Mouse (Mus musculus): Measurements from ENCODE around the gene Xpo6. TPM values are rescaled to one million over a fixed set of nuclear protein-coding genes. Genes with fewer than 3 reads are reported as not detected.

Xpo6 gene
- polyA plus RNA-seq, 1 experiment = 235 TPM

GRCm38 (mm10) chr7:126222753-126223152 lies 22.5 kb upstream of the Xpo6 start:
- Histone ChIP-seq H3K4me1 (ENCODE audit: control insufficient read depth, insufficient read depth, insufficient read length) (no peaks in the 10 kb centered on the region), H3K27ac (ENCODE audit: insufficient read depth, low read length) (no peak overlapping the region), H3K4me3 (ENCODE audit: extremely low read depth, insufficient read depth, insufficient read length) (no peak overlapping the region), H3K36me3 (ENCODE audit: control insufficient read depth, insufficient read depth, low read length) (no peaks in the 10 kb centered on the region), H3K27me3 (ENCODE audit: control insufficient read depth, insufficient read depth, low read length) (no peaks in the 10 kb centered on the region)
- no peak for TF ChIP-seq POLR2A (IDR thresholded peaks at IDR 0.05; ENCODE audit: low read depth, low read length)
- TF ChIP-seq CTCF (IDR thresholded peaks at IDR 0.05; ENCODE audit: extremely low read depth, insufficient read depth, insufficient read length, insufficient replicate concordance) = no peak
- 73% methylated on average over 3 of the region's 3 CpGs for WGBS
- DNase-seq (ENCODE audit: low read depth in 1 of 2, low spot score in 2 of 2) = no peak

DNA sequence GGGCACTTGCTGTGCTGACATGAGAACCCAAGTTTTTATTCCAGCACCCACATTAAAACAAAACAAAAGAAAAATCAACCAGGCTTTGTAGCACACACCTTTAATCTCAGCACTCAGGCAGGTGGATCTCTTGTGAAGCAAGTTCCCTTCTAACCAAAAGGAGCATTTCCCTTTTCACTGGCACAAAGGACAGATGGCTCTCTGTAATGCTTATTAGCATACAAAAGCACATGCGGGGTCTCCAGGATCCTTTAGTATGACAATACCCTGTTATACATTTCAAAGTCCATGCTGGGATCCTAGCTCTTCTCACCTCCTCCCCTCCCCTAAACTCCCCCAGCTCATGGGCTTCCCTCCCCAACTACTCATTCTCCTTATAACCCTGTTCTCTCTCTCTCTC lies 20.3 kb upstream of the Xpo6 start:
- WGBS = 88% methylated on average over 1 of the region's 1 CpGs
- H3K27ac ChIP-seq (ENCODE audit: insufficient read depth, low read length) = no peak overlapping the region
- no peaks in the 10 kb centered on the region for H3K27me3 ChIP-seq (ENCODE audit: control insufficient read depth, insufficient read depth, low read length)
- no peaks in the 10 kb centered on the region for H3K4me1 ChIP-seq (ENCODE audit: control insufficient read depth, insufficient read depth, insufficient read length)
- H3K4me3 ChIP-seq (ENCODE audit: extremely low read depth, insufficient read depth, insufficient read length) = no peak overlapping the region
- TF ChIP-seq POLR2A (IDR thresholded peaks at IDR 0.05; ENCODE audit: low read depth, low read length) = no peak
- TF ChIP-seq CTCF (IDR thresholded peaks at IDR 0.05; ENCODE audit: extremely low read depth, insufficient read depth, insufficient read length, insufficient replicate concordance) = no peak
- no peaks in the 10 kb centered on the region for H3K36me3 ChIP-seq (ENCODE audit: control insufficient read depth, insufficient read depth, low read length)
- no peak for DNase-seq (ENCODE audit: low read depth in 1 of 2, low spot score in 2 of 2)

GRCm38 (mm10) chr7:126218311-126218710 lies 18.0 kb upstream of the Xpo6 start:
- no peak for DNase-seq (ENCODE audit: low read depth in 1 of 2, low spot score in 2 of 2)
- Histone ChIP-seq H3K4me1 (ENCODE audit: control insufficient read depth, insufficient read depth, insufficient read length) (no peaks in the 10 kb centered on the region), H3K4me3 (ENCODE audit: extremely low read depth, insufficient read depth, insufficient read length) (no peak overlapping the region), H3K27me3 (ENCODE audit: control insufficient read depth, insufficient read depth, low read length) (no peaks in the 10 kb centered on the region), H3K27ac (ENCODE audit: insufficient read depth, low read length) (no peak overlapping the region), H3K36me3 (ENCODE audit: control insufficient read depth, insufficient read depth, low read length) (no peaks in the 10 kb centered on the region)
- WGBS = 83% methylated on average over 1 of the region's 1 CpGs
- TF ChIP-seq POLR2A (IDR thresholded peaks at IDR 0.05; ENCODE audit: low read depth, low read length) = no peak
- TF ChIP-seq CTCF (IDR thresholded peaks at IDR 0.05; ENCODE audit: extremely low read depth, insufficient read depth, insufficient read length, insufficient replicate concordance) = no peak

- H3K4me1 ChIP-seq (ENCODE audit: control insufficient read depth, insufficient read depth, insufficient read length) = no peaks in the 10 kb centered on the region
- no peaks in the 10 kb centered on the region for H3K27me3 ChIP-seq (ENCODE audit: control insufficient read depth, insufficient read depth, low read length)
- no peak overlapping the region for H3K27ac ChIP-seq (ENCODE audit: insufficient read depth, low read length)
- DNase-seq (ENCODE audit: low read depth in 1 of 2, low spot score in 2 of 2) = no peak
- TF ChIP-seq POLR2A (IDR thresholded peaks at IDR 0.05; ENCODE audit: low read depth, low read length) (no peak), CTCF (IDR thresholded peaks at IDR 0.05; ENCODE audit: extremely low read depth, insufficient read depth, insufficient read length, insufficient replicate concordance) (no peak)
- 54% methylated on average over 1 of the region's 1 CpGs for WGBS
- H3K4me3 ChIP-seq (ENCODE audit: extremely low read depth, insufficient read depth, insufficient read length) = no peak overlapping the region
- no peaks in the 10 kb centered on the region for H3K36me3 ChIP-seq (ENCODE audit: control insufficient read depth, insufficient read depth, low read length)
Measured at GRCm38 (mm10) chr7:126216867-126217266, 16.6 kb upstream of the Xpo6 start.

DNA sequence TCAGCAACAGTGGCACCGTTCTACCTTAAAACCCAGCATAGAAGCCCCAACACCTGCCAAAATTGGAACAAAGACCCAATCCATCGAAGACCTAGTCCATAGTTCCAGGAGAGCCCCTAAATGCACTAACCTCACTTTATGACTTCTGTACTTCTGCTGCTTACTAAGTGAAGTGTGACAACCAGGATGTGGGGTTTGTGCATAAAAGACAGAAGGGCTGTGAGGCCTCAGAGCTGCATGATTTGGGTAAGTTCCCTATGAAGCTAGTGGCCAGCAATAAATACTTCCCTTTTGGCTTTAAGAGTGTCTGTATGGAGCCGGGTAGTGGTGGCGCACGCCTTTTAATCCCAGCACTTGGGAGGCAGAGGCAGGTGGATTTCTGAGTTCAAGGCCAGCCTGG lies 10.6 kb upstream of the Xpo6 start:
- Histone ChIP-seq H3K4me1 (ENCODE audit: control insufficient read depth, insufficient read depth, insufficient read length) (peaks cover 7% of the 10 kb centered on the region; the same call in 1 of the 2 replicates), H3K27me3 (ENCODE audit: control insufficient read depth, insufficient read depth, low read length) (no peaks in the 10 kb centered on the region)

DNA sequence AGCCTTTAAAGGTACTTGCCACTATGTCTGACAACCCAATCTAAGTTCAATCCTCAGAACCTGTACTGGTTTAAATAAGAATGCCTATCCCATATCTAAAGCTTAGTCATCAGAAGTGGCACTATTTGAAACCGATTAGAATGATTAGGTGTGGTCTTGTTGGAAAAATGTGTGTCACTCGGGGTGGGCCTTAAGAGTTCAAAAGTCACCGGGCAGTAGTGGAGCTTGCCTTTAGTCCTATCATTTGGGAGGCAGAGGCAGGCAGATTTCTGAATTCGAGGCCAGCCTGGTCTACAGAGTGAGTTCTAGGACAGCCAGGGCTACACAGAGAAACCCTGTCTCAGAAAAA lies 670 bp upstream of the Xpo6 start:
- no peak for DNase-seq (ENCODE audit: low read depth in 1 of 2, low spot score in 2 of 2)
- no peak for TF ChIP-seq POLR2A (IDR thresholded peaks at IDR 0.05; ENCODE audit: low read depth, low read length)
- Histone ChIP-seq H3K27ac (ENCODE audit: insufficient read depth, low read length) (no peak overlapping the region), H3K4me3 (ENCODE audit: extremely low read depth, insufficient read depth, insufficient read length) (no peak overlapping the region), H3K27me3 (ENCODE audit: control insufficient read depth, insufficient read depth, low read length) (no peaks in the 10 kb centered on the region), H3K4me1 (ENCODE audit: control insufficient read depth, insufficient read depth, insufficient read length) (peaks cover 9% of the 10 kb centered on the region), H3K36me3 (ENCODE audit: control insufficient read depth, insufficient read depth, low read length) (no peaks in the 10 kb centered on the region)
- WGBS = 95% methylated on average over 4 of the region's 4 CpGs

More for the DNA sequence above, 10.6 kb upstream of the Xpo6 start:
- TF ChIP-seq CTCF (IDR thresholded peaks at IDR 0.05; ENCODE audit: extremely low read depth, insufficient read depth, insufficient read length, insufficient replicate concordance) (no peak), POLR2A (IDR thresholded peaks at IDR 0.05; ENCODE audit: low read depth, low read length) (no peak)
- Histone ChIP-seq H3K27ac (ENCODE audit: insufficient read depth, low read length) (peak overlapping the region; percentile 91), H3K36me3 (ENCODE audit: control insufficient read depth, insufficient read depth, low read length) (no peaks in the 10 kb centered on the region), H3K4me3 (ENCODE audit: extremely low read depth, insufficient read depth, insufficient read length) (no peak overlapping the region)
- DNase-seq (ENCODE audit: low read depth in 1 of 2, low spot score in 2 of 2) = peak; percentile 29 to 63
- WGBS = 27% methylated on average over 5 of the region's 5 CpGs

DNA sequence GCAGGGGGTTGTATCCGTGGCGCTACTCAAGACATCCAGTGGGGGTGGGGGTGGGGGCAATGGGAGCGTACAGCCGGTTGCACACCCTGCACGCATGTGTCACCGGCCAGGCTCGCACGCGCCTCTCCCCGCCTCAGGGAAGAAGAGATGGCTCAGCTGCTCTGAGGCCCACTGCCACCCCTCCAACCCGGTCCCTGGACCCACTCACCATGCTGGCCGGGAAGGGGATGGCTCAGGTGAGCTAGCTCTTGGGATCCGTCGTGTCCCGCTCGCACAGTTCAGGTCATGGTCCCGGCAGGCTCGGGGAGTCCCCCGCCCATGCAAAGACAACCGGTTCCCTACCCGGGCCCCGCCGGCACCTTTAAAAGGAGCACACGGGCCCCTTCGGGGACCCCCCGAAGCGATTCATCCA lies 604 bp downstream of the Xpo6 start:
- TF ChIP-seq POLR2A (IDR thresholded peaks at IDR 0.05; ENCODE audit: low read depth, low read length) (no peak), CTCF (IDR thresholded peaks at IDR 0.05; ENCODE audit: extremely low read depth, insufficient read depth, insufficient read length, insufficient replicate concordance) (no peak)
- WGBS = under 1% methylated on average over 24 of the region's 27 CpGs
- Histone ChIP-seq H3K36me3 (ENCODE audit: control insufficient read depth, insufficient read depth, low read length) (no peaks in the 10 kb centered on the region), H3K27me3 (ENCODE audit: control insufficient read depth, insufficient read depth, low read length) (no peaks in the 10 kb centered on the region), H3K4me3 (ENCODE audit: extremely low read depth, insufficient read depth, insufficient read length) (peak overlapping the region; percentile 94), H3K4me1 (ENCODE audit: control insufficient read depth, insufficient read depth, insufficient read length) (peaks cover 9% of the 10 kb centered on the region), H3K27ac (ENCODE audit: insufficient read depth, low read length) (peak overlapping the region; percentile 83)
- DNase-seq (ENCODE audit: low read depth in 1 of 2, low spot score in 2 of 2) = peak in 1 of 2 experiments; percentile 46

Measured in spleen, adult 2 months (tissue).